Mouse (Mus musculus): Measurements from ENCODE around the gene E130308A19Rik.

The E130308A19Rik gene

DNA sequence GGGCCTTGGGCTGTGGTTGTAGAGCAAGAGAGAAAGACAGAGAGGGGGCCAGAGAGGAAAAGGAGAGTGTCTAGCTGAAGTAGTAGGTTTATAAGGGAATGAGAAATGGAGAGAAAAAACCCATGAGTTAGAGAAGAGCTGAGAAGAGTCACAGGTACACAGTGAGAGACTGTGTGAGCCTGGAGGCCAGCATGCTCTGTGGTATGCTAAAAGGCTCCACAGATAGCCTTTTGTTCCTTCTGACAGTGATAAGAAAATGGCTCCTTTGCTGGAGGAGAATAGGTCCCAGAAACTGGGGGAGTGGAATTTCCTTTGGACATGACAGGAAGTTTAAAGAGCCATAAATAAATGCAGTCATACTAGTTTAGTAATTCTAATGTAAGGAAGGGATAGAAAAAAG lies 13.2 kb downstream of the E130308A19Rik start:
- DNase-seq (ENCODE audit: low read depth, low spot score) = no peak

DNA sequence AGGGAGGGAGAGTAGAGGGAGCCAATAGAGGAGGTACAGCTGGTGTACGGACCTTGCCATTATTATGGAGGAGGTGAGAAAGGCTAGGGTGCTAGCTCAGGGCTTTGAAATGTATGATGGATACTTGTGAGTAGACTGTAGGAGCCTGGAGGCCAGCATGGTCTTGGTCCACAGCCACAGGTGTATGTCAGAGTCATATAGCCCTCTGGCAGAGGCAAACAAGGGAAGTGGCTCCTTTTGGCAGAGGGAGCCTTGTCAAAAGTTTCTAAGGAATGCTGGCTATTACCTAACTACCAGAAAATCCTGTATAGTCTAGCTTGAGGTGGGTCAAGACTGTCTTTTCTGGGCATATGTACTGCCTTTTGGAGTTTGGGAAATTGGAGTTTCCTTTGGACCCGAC lies 14.7 kb downstream of the E130308A19Rik start:
- DNase-seq (ENCODE audit: low read depth, low spot score) = no peak

DNA sequence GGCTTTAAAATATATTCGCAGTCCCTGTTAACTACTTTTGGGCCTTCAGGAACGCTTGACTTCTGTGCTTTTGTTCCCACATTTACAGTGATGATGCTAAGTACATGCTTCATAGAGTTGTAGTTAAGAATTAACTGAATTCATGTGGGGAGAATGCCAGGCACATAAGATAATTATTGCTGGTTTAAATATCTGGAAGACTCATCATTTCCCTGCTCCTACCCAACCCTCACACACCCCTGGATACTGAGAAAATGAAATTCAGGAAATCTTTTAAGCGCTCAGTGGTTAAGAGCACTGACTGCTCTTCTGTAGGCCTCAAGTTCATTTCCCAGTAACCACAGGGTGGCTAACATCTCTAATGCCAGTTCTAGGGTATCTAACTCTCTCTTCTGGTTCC lies 16.0 kb downstream of the E130308A19Rik start:
- no peak for DNase-seq (ENCODE audit: low read depth, low spot score)

DNA sequence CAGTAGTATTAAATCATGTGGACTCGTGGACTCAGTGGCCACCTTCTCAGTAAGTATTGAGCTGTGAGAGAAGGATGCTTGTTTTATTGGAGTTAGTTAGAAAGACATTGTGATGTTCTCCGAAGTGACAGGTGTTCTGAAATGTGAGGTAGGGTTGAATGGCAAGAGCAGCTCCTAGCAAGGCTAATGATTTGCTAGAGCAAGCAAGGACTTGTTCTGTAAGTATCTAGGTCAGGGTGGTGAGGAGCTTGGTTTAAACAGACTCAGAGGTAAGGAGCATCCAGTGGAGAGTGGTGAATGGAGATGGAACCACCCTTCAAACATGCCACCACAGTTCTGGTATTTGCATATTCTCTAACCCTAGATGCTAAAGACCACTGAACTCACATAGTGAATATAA lies 16.6 kb downstream of the E130308A19Rik start:
- no peak for DNase-seq (ENCODE audit: low read depth, low spot score)

DNA sequence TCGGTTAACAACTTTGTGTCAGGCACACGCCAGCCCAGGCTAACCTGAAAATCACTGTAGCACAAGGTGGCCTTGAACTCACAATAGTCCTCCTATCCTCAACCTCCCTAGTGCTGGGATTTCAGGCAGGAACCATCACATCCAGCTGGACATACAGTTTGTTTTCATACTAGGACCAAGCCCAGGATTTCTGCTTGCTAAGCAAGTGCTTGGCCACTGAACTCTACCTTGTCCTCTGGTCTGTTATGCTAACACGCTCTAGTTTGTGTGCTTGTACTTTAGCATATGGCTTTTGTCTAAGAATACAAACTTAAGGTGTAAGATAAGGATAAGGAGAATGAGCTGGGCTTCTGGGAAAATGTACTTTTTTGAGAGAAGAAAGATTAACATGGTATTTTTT lies 18.4 kb downstream of the E130308A19Rik start:
- DNase-seq (ENCODE audit: low read depth, low spot score) = no peak

DNA sequence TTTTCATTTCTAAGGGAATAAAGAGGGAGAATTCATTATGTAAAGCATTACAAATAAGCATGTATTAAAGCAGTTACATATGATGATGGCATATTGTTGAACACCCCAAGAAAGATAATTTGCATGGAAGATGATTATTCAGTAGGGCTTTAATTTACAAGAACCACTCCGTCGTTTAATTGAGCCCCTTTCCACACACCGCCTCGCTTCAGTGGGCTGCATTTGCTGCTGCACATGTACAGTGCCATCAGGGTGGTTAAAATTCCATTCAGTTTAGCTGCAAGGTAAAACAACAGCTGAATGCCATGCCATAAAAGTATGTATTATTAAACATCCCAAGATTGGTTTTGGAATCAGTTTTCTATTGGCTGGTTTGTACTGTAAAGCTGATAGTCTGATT lies 19.0 kb downstream of the E130308A19Rik start:
- no peak for DNase-seq (ENCODE audit: low read depth, low spot score)

DNA sequence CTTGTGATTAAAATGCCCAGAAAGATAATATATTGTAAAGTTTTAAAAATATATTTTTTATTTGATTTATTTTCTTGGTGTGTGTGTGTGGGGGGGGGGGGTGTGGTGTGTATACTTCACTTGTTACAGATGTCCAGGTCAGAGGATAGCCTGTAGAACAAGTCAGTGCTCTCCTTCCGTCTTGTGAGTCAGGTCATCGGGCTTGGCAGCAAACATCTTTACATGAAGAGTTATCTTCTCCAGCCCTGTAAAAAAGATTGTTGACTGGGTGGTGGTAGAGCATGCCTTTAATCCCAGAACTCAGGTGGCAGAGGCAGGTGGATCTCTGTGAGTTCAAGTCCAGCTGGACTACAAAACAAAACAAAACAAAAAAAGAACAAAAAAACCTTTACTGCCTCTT lies 19.6 kb downstream of the E130308A19Rik start:
- DNase-seq (ENCODE audit: low read depth, low spot score) = no peak

DNA sequence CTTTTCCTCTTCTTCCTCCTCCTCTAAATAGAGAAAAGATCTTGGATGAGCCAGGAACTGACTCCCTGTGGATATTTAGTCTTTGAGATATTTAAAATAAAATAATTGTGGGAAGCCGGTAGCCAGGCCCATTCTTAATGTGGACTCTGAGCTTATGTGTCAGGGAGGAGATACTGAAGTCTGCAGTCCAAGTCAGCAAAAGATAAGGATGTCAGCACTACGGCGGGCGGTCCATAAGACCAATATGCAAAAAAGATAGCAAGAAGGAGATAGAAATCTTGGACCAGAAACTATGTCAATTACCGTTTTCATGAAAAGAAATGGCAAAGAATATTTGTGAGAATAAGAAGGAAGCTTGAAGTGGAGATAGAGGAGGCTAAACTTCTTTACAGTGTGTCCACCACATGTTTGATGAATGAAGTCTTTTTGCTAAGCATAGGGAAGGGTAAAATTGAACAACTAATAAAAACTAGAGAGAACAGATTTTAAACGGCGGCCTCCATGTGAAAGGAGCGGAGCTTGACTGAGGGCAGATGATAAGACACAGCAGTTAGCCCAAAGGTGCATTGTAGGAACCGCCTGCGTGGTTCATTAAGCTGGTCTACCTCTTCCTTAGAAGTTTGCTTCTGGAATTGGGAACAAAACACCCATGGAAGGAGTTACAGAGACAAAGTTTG lies 20.1 kb downstream of the E130308A19Rik start:
- no peak for DNase-seq (ENCODE audit: low read depth, low spot score)

DNA sequence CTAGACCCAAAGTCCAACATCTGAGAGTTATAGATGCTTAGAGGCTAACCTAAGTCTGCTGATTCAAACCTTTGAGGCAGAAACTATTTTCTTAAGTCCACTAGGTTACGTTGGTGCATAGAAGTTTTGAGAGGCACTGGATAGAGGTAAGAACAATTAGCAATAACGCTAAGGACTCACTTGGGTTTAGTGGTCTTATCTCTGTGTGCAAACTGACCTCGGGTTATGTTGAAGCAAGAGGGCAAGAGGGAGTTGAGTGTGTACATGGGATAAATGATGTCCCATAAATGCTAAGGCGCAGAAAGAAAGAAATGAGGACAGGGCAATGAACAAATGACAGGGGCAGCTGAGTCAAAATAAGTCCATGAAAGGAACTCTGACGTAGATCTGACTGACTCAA lies 23.1 kb downstream of the E130308A19Rik start:
- DNase-seq (ENCODE audit: low read depth, low spot score) = no peak

DNA sequence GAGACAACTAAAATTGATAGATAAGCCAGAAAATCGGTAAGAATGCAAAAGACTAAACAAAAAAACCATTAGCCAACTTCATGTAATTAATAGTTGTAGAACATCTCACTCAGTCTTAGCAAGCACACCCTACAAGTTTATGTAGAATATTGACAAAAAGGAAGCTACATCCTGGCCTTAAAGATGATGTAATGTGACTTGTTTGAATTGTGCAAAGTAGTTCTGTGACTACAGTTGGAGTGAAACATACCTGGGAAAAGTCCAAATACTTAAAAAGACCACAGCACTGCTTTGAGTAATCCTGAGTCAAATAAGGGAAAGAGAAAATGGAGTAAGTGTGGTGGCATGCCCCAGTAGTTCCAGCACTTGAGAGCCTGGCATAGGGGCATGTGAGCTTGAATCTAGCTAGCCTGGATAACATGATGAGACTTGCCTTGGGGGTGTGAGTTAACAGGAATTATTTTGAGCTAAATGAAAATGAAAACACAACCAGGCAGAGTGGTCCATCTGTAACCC lies 26.2 kb downstream of the E130308A19Rik start:
- DNase-seq (ENCODE audit: low read depth, low spot score) = no peak

DNA sequence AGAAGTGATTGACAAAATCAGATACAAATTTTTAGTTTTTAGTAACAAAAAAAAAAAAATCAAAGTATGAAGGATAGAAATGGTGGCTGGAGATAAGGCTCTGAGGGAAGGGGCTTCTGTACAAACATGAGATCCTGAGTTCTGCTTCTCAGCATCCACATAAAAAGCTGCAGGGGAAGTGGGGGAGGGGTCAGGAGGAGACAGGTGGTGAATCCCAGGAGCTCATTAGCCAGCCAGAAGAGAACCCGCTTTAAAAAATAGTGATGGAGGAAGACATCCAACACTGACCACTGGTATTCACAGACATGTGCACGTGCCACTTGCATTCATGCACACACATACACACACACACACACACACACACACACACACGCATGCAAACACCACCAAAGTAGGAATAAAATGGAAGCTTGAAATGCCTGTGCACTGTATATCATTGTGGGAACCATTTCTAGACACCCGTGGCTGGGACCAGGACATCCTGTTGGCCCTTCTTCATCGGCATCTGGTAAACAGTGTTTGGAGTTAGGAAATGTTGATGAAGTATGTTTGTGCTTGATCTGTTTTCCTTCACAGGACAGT lies 30.1 kb downstream of the E130308A19Rik start:
- no peak for DNase-seq (ENCODE audit: low read depth, low spot score)

DNA sequence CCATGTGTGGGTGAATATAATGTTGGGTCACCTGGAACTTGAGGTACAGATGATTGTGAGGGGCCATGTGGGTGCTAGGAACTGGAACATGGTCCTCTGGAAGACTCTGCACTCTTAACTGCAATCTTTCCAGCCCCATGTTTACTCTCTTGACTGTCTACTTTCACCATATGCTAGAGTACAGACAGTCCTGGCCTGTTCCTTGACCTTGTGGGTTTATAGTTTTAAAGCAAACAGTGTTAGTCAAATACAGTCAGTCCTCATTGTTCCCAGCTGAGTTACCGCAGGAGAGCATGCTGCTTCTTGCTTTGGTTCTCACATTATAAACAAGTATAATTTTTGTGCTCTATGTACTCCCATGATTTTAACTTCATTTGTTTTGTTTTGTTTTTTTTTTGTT lies 36.2 kb downstream of the E130308A19Rik start:
- DNase-seq (ENCODE audit: low read depth, low spot score) = no peak

DNA sequence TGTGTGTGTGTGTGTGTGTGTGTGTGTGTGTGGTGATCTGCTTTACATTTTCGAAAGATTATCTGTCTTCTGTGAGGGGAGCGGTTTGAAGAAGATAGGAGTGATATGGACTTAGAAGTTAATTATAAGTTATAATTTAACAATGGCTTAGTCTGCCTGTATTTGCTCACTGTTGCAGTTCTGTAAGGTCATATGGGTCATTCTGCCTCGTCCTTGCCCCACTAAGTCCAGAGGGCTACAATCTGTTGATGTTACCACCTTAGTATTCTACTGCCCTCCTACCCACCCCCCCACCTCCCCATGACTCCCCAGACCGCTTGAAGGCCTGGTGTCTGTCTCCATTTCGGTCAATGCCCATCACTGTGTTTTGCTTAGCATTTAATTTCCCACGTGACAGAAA lies 37.4 kb downstream of the E130308A19Rik start:
- no peak for DNase-seq (ENCODE audit: low read depth, low spot score)

DNA sequence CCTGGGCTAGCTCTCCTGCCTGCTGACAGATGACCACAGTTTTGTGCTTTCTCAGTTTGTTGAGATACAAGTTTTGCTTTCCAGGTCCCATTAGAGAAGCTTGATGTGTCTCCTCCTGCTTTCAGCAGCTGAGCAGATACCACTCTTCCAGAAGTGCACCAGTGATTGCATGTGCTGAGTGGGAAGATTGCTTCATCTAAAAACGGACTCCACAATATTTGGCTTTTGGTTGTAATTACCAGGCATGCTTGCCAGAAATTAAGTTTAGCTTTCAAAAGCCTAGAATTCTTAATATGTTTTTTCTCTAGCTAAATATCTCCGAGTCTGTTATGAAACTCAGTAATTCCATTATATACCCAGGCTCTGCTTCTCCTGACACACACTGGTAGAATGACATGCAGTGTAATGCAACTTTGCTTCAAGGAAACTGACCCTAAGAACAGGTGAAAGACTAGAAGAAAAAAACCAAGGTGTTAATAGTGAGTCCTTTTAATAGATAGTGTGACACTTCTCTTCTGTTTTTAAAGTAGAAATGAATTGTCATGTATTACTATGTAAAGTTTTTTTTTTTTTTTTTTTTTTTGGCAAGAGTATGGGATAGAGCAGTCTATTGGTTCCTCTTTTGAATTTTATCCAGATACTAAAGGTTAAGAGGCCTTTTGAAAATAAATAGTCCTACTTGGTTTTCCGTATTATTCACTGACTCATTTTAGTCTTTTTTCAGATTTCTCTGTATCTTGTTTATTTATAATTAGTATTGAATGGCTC lies 40.7 kb downstream of the E130308A19Rik start:
- no peak for DNase-seq (ENCODE audit: low read depth, low spot score)

DNA sequence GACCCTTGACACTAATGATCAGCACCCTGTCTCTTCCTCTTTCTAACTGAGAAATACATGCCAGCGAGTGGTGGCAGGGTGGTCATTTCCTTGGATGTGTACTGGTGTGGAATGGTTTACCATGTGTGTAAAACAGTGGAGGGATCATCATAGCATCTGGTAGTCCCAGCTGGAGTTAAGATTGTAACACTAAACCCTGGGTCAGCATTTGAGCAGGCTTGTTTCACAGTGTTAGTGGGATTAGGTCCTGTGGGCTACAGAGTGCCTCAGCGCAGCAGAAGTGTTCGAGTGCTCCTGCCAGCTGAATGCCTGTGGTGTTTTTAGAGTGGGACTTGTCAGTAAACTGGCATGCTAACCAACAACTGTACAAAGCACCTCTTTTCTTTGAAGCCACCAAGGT lies 42.0 kb downstream of the E130308A19Rik start:
- no peak for DNase-seq (ENCODE audit: low read depth, low spot score)

DNA sequence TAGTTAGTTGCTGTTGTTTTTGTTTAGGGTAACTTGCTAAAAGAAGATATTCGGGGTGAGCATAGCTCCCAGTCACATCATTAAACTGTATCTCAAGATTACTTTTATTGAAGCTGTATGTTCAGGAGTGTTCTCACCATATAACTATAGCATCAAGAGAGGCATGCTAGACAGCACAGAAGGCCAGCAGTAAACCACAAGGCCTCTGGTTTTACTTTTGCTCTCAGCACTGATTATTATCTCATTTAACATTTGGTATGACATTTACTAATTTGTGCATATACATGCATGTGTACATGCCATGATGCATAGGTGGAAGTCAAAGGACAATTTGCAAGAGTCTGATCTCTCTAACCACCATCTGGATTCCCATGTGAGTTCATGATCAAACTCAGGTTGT lies 43.1 kb downstream of the E130308A19Rik start:
- no peak for DNase-seq (ENCODE audit: low read depth, low spot score)

DNA sequence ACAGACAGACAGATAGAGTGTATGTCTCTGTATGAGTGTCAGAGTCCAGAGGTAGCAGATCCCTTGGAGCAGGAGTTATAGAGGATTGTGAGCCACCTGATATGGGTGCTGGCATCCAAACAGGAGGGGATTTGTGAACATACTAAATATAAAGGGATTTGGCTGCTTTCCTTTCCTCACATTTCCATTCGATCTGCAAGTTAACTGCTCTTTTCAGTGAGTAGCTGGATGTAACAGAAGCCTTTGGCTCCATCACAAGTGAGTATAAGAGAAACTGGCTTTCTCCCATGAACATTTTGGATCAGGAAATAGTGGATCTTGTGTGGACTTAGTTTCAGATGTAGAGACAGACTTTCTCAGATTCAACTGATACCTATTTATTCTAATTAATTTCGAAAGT lies 44.0 kb downstream of the E130308A19Rik start:
- no peak for DNase-seq (ENCODE audit: low read depth, low spot score)

DNA sequence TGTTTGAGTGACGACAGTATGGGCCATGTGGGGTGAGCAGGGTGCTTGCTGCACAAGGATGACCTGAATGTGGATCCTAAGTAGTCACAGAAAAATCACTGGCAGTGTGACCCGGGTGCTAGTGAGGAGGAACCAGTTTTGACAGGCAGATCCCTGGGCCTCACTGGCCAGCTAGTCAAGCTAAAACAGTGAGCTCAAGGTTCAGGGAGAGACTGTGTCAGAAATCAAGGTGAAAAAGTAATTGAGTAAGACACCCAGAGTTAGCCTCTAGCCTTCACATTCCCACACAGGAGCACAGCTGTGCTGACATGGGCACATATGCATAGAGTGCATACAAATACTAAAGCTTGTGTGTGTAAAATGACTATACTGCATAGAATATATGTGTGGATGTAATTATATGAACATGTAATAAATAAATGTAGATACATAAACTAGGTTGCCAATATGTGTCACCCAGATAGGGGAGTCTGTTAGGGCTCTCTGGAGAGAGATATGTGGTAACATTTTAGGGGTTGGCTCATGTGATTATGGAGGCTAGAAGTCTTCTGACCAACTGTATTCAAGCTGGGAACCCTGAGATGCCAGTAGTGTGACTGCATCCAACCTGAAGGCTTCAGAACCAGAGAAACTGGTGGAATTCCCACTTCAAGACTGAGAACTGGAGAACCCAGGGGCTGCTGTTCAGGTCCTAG lies 47.6 kb downstream of the E130308A19Rik start:
- no peak for DNase-seq (ENCODE audit: low read depth, low spot score)

DNA sequence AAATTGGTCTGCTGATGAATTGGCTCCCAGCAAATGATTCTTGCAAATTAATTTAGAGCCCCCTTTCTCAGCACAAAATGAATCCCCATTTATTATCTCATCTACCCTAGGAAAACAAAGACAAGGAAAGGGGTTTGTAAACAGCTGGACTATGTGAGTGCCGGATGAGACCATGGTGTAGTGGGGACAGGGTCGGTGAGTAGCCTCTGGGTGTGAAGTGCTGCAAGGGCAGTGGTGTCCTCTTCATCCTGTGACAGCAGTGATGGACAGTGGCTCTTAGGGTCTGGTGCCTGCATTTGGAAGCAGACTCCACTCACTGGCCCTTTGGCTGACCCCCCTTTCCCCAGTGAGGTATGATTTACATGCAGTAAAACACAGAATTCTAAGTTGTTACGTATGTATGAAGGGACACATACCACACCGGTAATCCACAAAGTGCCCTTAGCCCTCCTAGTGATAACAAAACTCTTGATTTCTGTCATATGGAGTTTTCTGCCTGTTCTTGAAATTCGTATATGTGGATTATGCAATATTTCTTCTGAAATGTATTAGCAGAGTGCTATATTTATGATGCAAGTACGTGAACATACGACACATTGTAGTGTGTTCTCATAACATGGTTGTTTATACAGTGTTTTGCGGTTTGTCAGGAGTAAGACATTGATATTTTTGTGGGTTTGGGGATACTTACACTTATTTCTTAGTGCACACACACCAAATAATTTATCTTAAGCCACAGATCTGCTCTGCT lies 49.1 kb downstream of the E130308A19Rik start:
- DNase-seq (ENCODE audit: low read depth, low spot score) = no peak

DNA sequence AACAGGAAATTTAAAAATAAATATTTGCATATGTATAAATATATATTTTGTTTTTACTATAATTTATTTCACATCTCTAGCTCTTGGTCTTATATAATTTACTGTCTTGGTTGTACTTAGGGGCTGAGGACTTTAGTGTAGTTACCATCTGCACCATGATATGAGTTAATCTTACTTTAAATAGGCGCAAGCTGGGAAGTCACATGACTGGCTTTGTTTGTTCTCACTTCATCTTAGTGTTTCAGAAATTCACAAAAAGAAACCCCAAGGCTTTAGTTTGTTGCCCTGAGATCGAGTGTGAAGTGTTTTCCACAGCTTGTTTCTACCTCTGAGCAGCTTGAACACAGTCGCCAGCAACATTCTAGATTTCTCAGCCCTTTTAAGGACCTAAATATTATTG lies 49.7 kb downstream of the E130308A19Rik start:
- DNase-seq (ENCODE audit: low read depth, low spot score) = no peak

DNA sequence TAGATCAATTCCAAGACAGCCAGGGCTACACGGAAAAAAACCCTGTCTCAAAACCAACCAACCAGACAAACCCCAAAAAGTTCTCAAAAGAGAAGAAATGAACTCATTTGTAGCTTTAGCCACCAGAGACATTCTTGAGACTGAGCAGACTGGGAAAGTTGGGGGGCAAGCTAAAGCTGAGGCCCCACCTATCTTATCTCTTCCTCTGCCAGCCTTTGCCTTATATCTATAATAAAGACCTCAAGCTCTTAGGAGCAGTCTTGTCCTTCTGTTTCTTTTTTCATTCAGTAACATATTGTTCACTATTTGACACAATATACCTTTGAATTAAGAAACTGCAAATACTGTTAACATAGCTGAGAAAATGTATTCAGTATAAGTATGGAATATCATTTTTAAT lies 55.4 kb downstream of the E130308A19Rik start:
- no peak for DNase-seq (ENCODE audit: low read depth, low spot score)

DNA sequence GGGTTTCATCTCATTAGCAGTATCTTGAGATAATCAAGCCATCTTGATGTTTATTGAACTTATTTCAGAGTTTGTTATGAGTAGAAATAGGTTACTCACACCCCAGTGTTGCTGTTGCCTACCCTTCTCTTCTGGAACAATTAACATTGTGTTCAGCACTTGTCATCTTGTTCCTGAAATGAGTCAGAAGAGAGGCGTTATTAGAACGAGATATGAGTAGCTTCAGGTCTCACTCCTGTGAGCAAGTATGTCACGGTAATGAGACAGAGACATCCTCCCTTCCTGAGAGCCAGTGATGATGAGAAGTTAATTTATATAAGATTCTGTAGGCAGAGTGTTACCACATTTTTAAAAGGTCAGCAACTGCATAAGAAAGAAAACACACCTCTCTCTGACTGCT lies 56.5 kb downstream of the E130308A19Rik start:
- no peak for DNase-seq (ENCODE audit: low read depth, low spot score)

All from embryo, embryonic 11.5 days (tissue).